Mouse (Mus musculus) embryonic facial prominence, embryonic 13.5 days (tissue): ENCODE data around the gene 5330417C22Rik. TPM values are rescaled to one million over a fixed set of nuclear protein-coding genes. Genes with fewer than 3 reads are reported as not detected.
"Not testable (repeated sequence)": the region's sequence is repeated elsewhere in the genome, so short reads cannot be mapped to it uniquely, and the experiment has no call there.

Source experiments
- ATAC-seq: fragments of 200-750 bp; cut with Nextera tagmentation; 2 replicates; pipeline ENCODE4 v1.8.0; 2017; ENCODE audit warnings: low read depth; ENCODE audit not compliant: insufficient number of reproducible peaks, insufficient read depth, low FRiP score, low TSS enrichment
- H3K27ac ChIP-seq: fragments of 300-500 bp; sonication (generic); 2 replicates; pipeline ENCODE4 v1.5.1; 2015; ENCODE audit warnings: moderate library complexity, mild to moderate bottlenecking, inconsistent platforms
- H3K27me3 ChIP-seq: fragments of 300-500 bp; sonication (generic); 2 replicates; pipeline ENCODE4 v1.6.1; 2015; ENCODE audit warnings: mild to moderate bottlenecking, inconsistent platforms
- H3K36me3 ChIP-seq: fragments of 300-500 bp; sonication (generic); 2 replicates; pipeline ENCODE4 v1.6.1; 2015; ENCODE audit warnings: mild to moderate bottlenecking, inconsistent platforms
- H3K4me1 ChIP-seq: fragments of 300-500 bp; sonication (generic); 2 replicates; pipeline ENCODE4 v1.6.1; 2015; ENCODE audit warnings: inconsistent platforms
- H3K4me2 ChIP-seq: fragments of 300-500 bp; sonication (generic); 2 replicates; pipeline ENCODE4 v1.6.1; 2015; ENCODE audit warnings: moderate library complexity, mild to moderate bottlenecking, inconsistent platforms
- H3K4me3 ChIP-seq: fragments of 300-500 bp; sonication (generic); 2 replicates; pipeline ENCODE4 v1.5.1; 2015; ENCODE audit warnings: mild to moderate bottlenecking, inconsistent platforms
- H3K9ac ChIP-seq: fragments of 300-500 bp; sonication (generic); 2 replicates; pipeline ENCODE4 v1.6.1; 2015; ENCODE audit warnings: mild to moderate bottlenecking, inconsistent platforms
- H3K9me3 ChIP-seq: fragments of 300-500 bp; sonication (generic); 2 replicates; pipeline ENCODE4 v1.6.1; 2016; ENCODE audit warnings: inconsistent platforms
- WGBS: fragments of 180-500 bp; shearing (Covaris S2); methylation state at CpG from one replicate; pipeline ENCODE4 v1.1.7; 2015; ENCODE audit warnings: mixed read lengths; 5-methylcytosine and 5-hydroxymethylcytosine counted together
- polyA plus RNA-seq: library from polyadenylated mRNA; unstranded; fragments of >200 nt; fragmentation: Nextera tagmentation; extraction: Ambion mirVana; gene quantifications from 2 replicates; pipeline ENCODE4 v1.2.1, GENCODE M21; 2015

The 5330417C22Rik gene
- polyA plus RNA-seq, 1 experiment from 2014 or later: 0.65 TPM

- H3K27me3 ChIP-seq: no peaks in the 10 kb centered on the region
- H3K4me3 ChIP-seq: no peak overlapping the region
- H3K9ac ChIP-seq: no peak overlapping the region
- no peak overlapping the region for H3K4me2 ChIP-seq
- H3K27ac ChIP-seq: no peak overlapping the region
- no peaks in the 10 kb centered on the region for H3K36me3 ChIP-seq
- 61% methylated on average over 4 of the region's 4 CpGs for WGBS
- ATAC-seq: no peak
- H3K4me1 ChIP-seq: no peaks in the 10 kb centered on the region
- H3K9me3 ChIP-seq: no peaks in the 10 kb centered on the region
Measured at GRCm38 (mm10) chr3:108518276-108518675, 18.1 kb downstream of the 5330417C22Rik start.

GRCm38 (mm10) chr3:108513465-108513864 lies 22.9 kb downstream of the 5330417C22Rik start:
- H3K27me3 ChIP-seq: no peaks in the 10 kb centered on the region

DNA sequence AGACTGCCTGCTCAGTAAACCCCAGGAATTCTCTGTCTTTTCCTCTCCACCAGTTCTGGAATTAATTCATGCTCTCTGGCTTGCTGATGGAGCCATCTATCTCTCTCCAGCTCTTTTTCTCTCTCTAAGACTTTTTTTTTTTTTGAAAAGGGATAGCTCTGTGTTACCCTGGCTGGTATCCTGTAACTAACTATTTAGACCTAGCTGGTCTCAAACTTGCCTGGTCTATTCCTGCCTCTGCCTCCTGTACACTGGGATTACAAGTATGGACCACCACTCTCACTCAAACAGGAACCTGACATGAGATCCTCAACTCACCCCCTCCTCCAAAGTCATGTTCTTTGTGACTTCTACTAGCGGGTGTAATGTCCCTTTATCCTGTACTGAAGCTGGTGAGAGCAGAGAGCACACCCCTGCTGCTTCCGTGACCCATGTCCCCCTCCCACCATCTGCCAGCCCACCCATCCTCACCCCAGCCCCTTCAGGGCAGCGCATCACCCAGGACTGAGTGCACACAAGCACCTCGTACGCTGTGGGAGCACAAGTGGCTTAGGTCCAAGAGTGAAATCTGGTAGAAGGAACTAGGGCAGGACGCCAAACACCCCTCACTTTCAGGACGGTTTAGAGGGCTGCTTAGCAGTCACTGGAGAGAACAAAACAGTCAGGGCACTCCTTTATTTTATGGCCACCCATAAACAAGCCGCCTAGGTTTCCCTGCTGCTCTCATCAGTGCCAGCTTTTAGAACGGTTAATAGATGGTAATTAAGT lies 25.4 kb downstream of the 5330417C22Rik start:
- H3K4me1 ChIP-seq: peaks cover 13% of the 10 kb centered on the region
- no peak overlapping the region for H3K9ac ChIP-seq
- WGBS: 20% methylated on average over 9 of the region's 9 CpGs
- no peak for ATAC-seq
- no peak overlapping the region for H3K27ac ChIP-seq
- no peak overlapping the region for H3K4me3 ChIP-seq
- H3K9me3 ChIP-seq: no peaks in the 10 kb centered on the region
- no peaks in the 10 kb centered on the region for H3K27me3 ChIP-seq
- H3K36me3 ChIP-seq: no peaks in the 10 kb centered on the region
- H3K4me2 ChIP-seq: no peak overlapping the region

More at GRCm38 (mm10) chr3:108513465-108513864, 22.9 kb downstream of the 5330417C22Rik start:
- no peak for ATAC-seq
- Histone ChIP-seq H3K4me1 (peaks cover 10% of the 10 kb centered on the region), H3K36me3 (no peaks in the 10 kb centered on the region), H3K9me3 (no peaks in the 10 kb centered on the region), H3K4me2 (no peak overlapping the region), H3K4me3 (no peak overlapping the region), H3K9ac (no peak overlapping the region), H3K27ac (no peak overlapping the region)
- WGBS: 69% methylated on average over 3 of the region's 3 CpGs

DNA sequence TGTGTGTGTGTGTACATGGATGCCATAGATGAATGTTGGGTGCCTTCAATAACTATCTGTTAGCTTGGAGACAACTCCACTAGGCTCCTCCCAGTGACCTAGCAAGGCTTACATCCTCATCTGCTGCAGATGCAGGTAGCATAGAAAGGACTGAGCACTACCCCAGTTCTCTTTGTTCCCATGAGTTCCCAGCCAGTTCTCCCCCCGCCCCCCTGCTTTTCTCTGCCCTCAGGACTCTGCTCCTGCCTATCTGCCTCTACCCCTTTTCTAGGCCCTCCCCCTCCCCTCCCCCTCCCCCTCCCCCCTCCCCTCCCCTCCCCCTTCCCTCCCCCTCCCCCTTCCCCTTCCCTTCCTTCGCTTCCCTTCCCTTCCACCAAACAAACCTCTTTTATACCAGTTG lies 26.2 kb downstream of the 5330417C22Rik start:
- no peak overlapping the region; the same call in 1 of the 2 replicates for H3K27ac ChIP-seq
- H3K9me3 ChIP-seq: no peaks in the 10 kb centered on the region
- H3K4me2 ChIP-seq: no peak overlapping the region
- WGBS: 48% methylated on average over 2 of the region's 2 CpGs
- ATAC-seq: no peak
- no peaks in the 10 kb centered on the region for H3K27me3 ChIP-seq
- no peak overlapping the region for H3K4me3 ChIP-seq
- peaks cover 13% of the 10 kb centered on the region for H3K4me1 ChIP-seq
- H3K9ac ChIP-seq: no peak overlapping the region
- H3K36me3 ChIP-seq: no peaks in the 10 kb centered on the region

- peaks cover 13% of the 10 kb centered on the region for H3K4me1 ChIP-seq
- no peaks in the 10 kb centered on the region for H3K9me3 ChIP-seq
- H3K36me3 ChIP-seq: no peaks in the 10 kb centered on the region
- no peak overlapping the region for H3K9ac ChIP-seq
- WGBS: 53% methylated on average over 4 of the region's 4 CpGs
- no peak for ATAC-seq
- no peak overlapping the region for H3K27ac ChIP-seq
- no peaks in the 10 kb centered on the region for H3K27me3 ChIP-seq
- H3K4me2 ChIP-seq: no peak overlapping the region
- H3K4me3 ChIP-seq: no peak overlapping the region
Measured at GRCm38 (mm10) chr3:108508745-108509474, 27.4 kb downstream of the 5330417C22Rik start.

DNA sequence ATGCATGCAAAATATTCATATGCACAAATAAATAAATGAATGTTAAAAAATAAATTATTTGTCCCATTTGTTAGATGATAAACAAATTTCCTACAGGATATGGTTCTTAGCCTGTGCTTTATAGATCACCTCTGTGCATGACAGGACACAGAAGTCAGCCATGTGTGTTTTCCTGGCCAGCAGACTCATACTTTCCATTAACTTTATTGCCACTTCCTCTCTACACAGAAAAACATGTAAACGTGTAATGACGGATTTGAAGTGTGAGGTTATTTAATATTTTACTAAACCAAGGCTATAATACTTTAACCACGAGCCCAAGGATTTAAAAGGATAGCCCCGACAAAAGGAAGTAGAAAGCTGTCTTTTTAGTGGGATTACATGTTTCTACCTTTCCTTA lies 32.4 kb downstream of the 5330417C22Rik start:
- ATAC-seq: no peak
- Histone ChIP-seq H3K27ac (no peak overlapping the region), H3K4me3 (no peak overlapping the region), H3K4me1 (peaks cover 5% of the 10 kb centered on the region; the same call in 1 of the 2 replicates), H3K9ac (no peak overlapping the region), H3K9me3 (no peaks in the 10 kb centered on the region), H3K27me3 (no peaks in the 10 kb centered on the region), H3K36me3 (no peaks in the 10 kb centered on the region), H3K4me2 (no peak overlapping the region)
- 79% methylated on average over 4 of the region's 4 CpGs for WGBS

- not testable (repeated sequence) for H3K4me2 ChIP-seq, H3K27me3 ChIP-seq, H3K27ac ChIP-seq, H3K4me3 ChIP-seq, H3K9ac ChIP-seq, H3K4me1 ChIP-seq, ATAC-seq, H3K9me3 ChIP-seq, H3K36me3 ChIP-seq
- 85% methylated on average over 3 of the region's 3 CpGs for WGBS
Measured at GRCm38 (mm10) chr3:108501411-108501810, 34.9 kb downstream of the 5330417C22Rik start.

DNA sequence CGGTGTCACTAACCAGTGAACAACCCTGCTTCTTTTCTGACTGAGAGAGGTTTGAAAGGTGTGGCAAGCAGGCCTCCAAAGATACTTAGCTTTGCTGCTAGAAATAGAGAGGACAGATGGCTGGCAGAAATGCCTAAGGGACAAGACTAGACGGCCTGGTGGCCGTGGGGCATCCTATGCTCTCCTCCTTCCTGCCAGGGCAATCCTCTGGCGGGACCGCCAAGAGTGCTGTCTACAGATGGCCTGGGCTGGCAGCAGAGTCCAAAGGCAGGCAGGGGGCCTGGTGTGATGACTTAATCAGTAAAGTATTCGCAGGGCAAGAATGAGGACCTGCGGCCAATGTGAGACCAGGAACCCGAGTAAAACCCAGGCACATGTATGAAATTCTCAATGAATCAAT lies 36.5 kb downstream of the 5330417C22Rik start:
- WGBS: 77% methylated on average over 8 of the region's 8 CpGs
- no peak overlapping the region for H3K4me3 ChIP-seq
- ATAC-seq: no peak
- H3K9ac ChIP-seq: no peak overlapping the region
- H3K27me3 ChIP-seq: no peaks in the 10 kb centered on the region; the same call in 1 of the 2 replicates
- H3K9me3 ChIP-seq: no peaks in the 10 kb centered on the region
- no peak overlapping the region for H3K4me2 ChIP-seq
- no peak overlapping the region for H3K27ac ChIP-seq
- H3K36me3 ChIP-seq: no peaks in the 10 kb centered on the region
- peaks cover 11% of the 10 kb centered on the region for H3K4me1 ChIP-seq

DNA sequence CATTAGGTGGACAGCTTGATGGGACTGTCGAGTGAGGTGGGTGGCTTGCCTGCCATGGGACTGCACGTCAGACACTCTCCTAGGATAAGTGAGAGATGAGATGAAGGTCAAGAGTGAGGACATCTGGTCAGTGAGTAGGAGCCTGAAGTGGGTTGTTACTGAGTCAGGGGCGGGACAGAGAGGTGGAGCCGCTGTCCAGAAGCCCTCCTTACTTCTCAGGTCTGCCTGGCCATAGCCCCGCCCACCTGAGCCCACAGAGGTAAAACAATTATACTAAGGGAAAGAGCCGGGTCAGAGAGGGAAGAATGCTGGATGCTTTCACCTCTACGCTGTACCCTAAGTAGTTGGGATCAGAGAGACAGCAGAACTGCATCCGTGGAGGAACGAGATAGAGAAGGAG lies 38.7 kb downstream of the 5330417C22Rik start:
- Histone ChIP-seq H3K9ac (no peak overlapping the region), H3K4me2 (no peak overlapping the region), H3K27me3 (no peaks in the 10 kb centered on the region; the same call in none of the 2 replicates), H3K27ac (no peak overlapping the region), H3K4me3 (no peak overlapping the region), H3K4me1 (peaks cover 11% of the 10 kb centered on the region), H3K9me3 (no peaks in the 10 kb centered on the region), H3K36me3 (no peaks in the 10 kb centered on the region)
- WGBS: 39% methylated on average over 9 of the region's 9 CpGs
- ATAC-seq: no peak

DNA sequence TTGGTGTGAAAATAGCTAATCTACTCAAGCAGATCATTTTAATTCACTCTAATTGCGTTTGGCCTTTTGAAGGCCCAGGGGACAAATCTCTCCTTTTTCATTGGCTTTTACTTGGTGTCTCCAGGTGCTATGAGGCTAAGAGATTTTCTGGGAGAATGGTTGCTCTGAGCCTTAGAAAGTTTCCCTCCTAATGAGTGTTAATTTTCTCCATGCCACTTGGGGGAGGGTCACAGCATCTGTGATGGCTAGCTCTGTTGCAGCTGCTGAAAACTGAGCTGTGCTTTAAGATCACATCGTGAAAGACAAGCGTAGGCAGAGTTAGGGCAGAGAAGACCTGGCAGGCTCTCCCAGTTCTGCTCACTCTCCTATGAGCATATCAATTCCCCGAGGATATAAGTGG lies 40.9 kb downstream of the 5330417C22Rik start:
- no peak overlapping the region for H3K9ac ChIP-seq
- no peaks in the 10 kb centered on the region for H3K9me3 ChIP-seq
- H3K27me3 ChIP-seq: peaks cover 3% of the 10 kb centered on the region
- H3K4me2 ChIP-seq: peak overlapping the region; percentile 33; the same call in 1 of the 2 replicates
- peaks cover 11% of the 10 kb centered on the region for H3K4me1 ChIP-seq
- no peak overlapping the region for H3K27ac ChIP-seq
- ATAC-seq: no peak
- H3K4me3 ChIP-seq: no peak overlapping the region
- WGBS: 25% methylated on average over 4 of the region's 4 CpGs
- no peaks in the 10 kb centered on the region for H3K36me3 ChIP-seq

DNA sequence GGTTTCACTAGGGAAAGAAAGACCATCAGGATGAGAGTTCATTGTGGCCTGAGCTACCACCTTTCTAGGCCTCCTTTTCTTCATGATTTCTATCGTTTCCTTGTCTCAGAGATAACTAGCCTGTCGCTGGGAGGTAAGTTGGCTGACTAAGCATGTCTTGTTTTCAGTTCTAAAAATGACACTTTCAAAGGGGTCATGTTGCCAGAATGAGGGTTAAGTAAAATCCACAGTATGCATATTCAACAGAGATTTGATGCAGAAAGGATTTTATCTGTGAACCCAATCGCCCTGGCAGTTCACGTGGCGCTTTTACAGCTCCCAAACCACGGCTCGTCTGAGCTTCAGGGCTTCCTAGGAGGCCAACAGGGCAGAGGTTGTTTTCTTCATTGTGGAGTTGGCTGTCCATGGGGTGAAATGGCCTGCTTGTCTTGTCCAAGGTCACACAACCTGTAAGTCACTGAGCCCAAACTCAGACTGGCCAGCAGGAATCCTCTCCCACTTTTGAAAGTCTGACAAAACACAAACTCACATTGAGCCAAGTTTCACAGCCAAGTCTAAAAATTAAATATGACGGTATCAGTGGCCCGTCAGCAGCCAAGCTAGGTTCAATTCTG lies 41.4 kb downstream of the 5330417C22Rik start:
- H3K9me3 ChIP-seq: no peaks in the 10 kb centered on the region
- H3K9ac ChIP-seq: no peak overlapping the region
- H3K4me3 ChIP-seq: no peak overlapping the region
- ATAC-seq: no peak
- 73% methylated on average over 9 of the region's 9 CpGs for WGBS
- no peaks in the 10 kb centered on the region for H3K36me3 ChIP-seq
- H3K4me1 ChIP-seq: peaks cover 11% of the 10 kb centered on the region
- no peak overlapping the region for H3K4me2 ChIP-seq
- H3K27ac ChIP-seq: no peak overlapping the region
- peaks cover 3% of the 10 kb centered on the region for H3K27me3 ChIP-seq
